Mouse (Mus musculus): Measurements from ENCODE around the gene Asb8. TPM values are rescaled to one million over a fixed set of nuclear protein-coding genes. Genes with fewer than 3 reads are reported as not detected.

Gene Asb8
- polyA plus RNA-seq, 1 experiment from 2014 or later = 52.6 TPM

- Histone ChIP-seq H3K27me3 (ENCODE audit: control insufficient read depth, insufficient read depth, low read length) (no peaks in the 10 kb centered on the region), H3K36me3 (ENCODE audit: control insufficient read depth, insufficient read depth, low read length) (peaks cover 24% of the 10 kb centered on the region), H3K9ac (ENCODE audit: low read depth, low read length) (no peak overlapping the region), H3K4me3 (ENCODE audit: low read length) (no peak overlapping the region), H3K4me1 (ENCODE audit: control insufficient read depth, insufficient read depth, low read length) (peaks cover 11% of the 10 kb centered on the region; the same call in 1 of the 2 replicates), H3K4me2 (replicated peaks; ENCODE audit: low read depth, low read length) (no peak overlapping the region), H3K9me3 (ENCODE audit: control insufficient read depth, low read length) (no peaks in the 10 kb centered on the region), H3K27ac (ENCODE audit: low read depth, low read length) (no peak overlapping the region)
- WGBS = 78% methylated on average over 9 of the region's 9 CpGs
- ATAC-seq (ENCODE audit: low FRiP score, low TSS enrichment) = no peak
Observed at GRCm38 (mm10) chr15:98089421-98090183, 75.8 kb downstream of the Asb8 start.

DNA sequence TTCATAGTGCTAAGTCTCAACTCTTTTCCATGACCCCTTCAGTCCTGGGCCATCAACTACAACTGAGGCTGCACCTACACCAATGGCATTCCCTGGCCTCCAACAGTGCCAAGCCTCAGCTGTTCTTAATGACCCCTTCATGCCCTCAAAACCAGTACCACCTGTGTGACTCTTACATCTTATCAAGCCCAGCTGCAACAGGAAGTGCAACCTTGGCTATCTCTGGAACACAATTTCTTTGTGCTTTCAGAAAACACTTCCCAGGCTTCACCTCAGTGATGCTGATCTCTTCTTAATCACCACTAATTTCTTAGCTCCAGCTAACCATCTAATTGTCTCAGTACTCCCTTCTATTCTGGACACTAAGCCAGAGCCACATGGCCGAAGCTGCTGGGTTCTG is 76.5 kb downstream of the Asb8 start:
- Histone ChIP-seq H3K9me3 (ENCODE audit: control insufficient read depth, low read length) (no peaks in the 10 kb centered on the region), H3K4me3 (ENCODE audit: low read length) (no peak overlapping the region), H3K4me1 (ENCODE audit: control insufficient read depth, insufficient read depth, low read length) (peaks cover 11% of the 10 kb centered on the region; the same call in 1 of the 2 replicates), H3K9ac (ENCODE audit: low read depth, low read length) (no peak overlapping the region), H3K27me3 (ENCODE audit: control insufficient read depth, insufficient read depth, low read length) (no peaks in the 10 kb centered on the region), H3K36me3 (ENCODE audit: control insufficient read depth, insufficient read depth, low read length) (peaks cover 30% of the 10 kb centered on the region), H3K27ac (ENCODE audit: low read depth, low read length) (no peak overlapping the region), H3K4me2 (replicated peaks; ENCODE audit: low read depth, low read length) (no peak overlapping the region)
- 90% methylated on average over 1 of the region's 1 CpGs for WGBS
- no peak for ATAC-seq (ENCODE audit: low FRiP score, low TSS enrichment)

Other genes with a start within 250 kb of the Asb8 start
- gene Tmem106c, start 201.4 kb downstream of the Asb8 start, polyA plus RNA-seq (2014; fragmentation: Nextera tagmentation; extraction: Ambion mirVana) = 40.9 and 44.9 TPM in 2 replicates
- gene Col2a1, start 160.9 kb downstream of the Asb8 start, polyA plus RNA-seq (2014; fragmentation: Nextera tagmentation; extraction: Ambion mirVana) = 13.8 and 23.9 TPM in 2 replicates
- 23.4 and 34.2 TPM in 2 replicates for gene Pfkm, start 73.0 kb downstream of the Asb8 start, polyA plus RNA-seq (2014; fragmentation: Nextera tagmentation; extraction: Ambion mirVana)
- gene Senp1, start 71.9 kb downstream of the Asb8 start, polyA plus RNA-seq (2014; fragmentation: Nextera tagmentation; extraction: Ambion mirVana) = 25.9 and 41.2 TPM in 2 replicates
- 0.99 and 1.2 TPM in 2 replicates for gene Ccdc184, start 1.5 kb upstream of the Asb8 start, polyA plus RNA-seq (2014; fragmentation: Nextera tagmentation; extraction: Ambion mirVana)
- not detected in 2 replicates for gene Olfr288, start 29.9 kb upstream of the Asb8 start, polyA plus RNA-seq (2014; fragmentation: Nextera tagmentation; extraction: Ambion mirVana)
- not detected in 2 replicates for gene Gm44579, start 55.4 kb upstream of the Asb8 start, polyA plus RNA-seq (2014; fragmentation: Nextera tagmentation; extraction: Ambion mirVana)
- gene Olfr287, start 55.4 kb upstream of the Asb8 start, polyA plus RNA-seq (2014; fragmentation: Nextera tagmentation; extraction: Ambion mirVana) = not detected in 2 replicates
- not detected in 2 replicates for gene Olfr286, start 68.8 kb upstream of the Asb8 start, polyA plus RNA-seq (2014; fragmentation: Nextera tagmentation; extraction: Ambion mirVana)
- gene H1fnt, start 91.7 kb upstream of the Asb8 start, polyA plus RNA-seq (2014; fragmentation: Nextera tagmentation; extraction: Ambion mirVana) = not detected in 2 replicates
- gene Zfp641, start 130.5 kb upstream of the Asb8 start, polyA plus RNA-seq (2014; fragmentation: Nextera tagmentation; extraction: Ambion mirVana) = 0.47 and 1.3 TPM in 2 replicates
- not detected in 2 replicates for gene Olfr285, start 151.7 kb upstream of the Asb8 start, polyA plus RNA-seq (2014; fragmentation: Nextera tagmentation; extraction: Ambion mirVana)
- gene Olfr284, start 175.4 kb upstream of the Asb8 start, polyA plus RNA-seq (2014; fragmentation: Nextera tagmentation; extraction: Ambion mirVana) = not detected in 2 replicates
- not detected in 2 replicates for gene Olfr283, start 215.3 kb upstream of the Asb8 start, polyA plus RNA-seq (2014; fragmentation: Nextera tagmentation; extraction: Ambion mirVana)

All from kidney, embryonic 14.5 days (tissue).